ENCODE assay signal across 12 mouse cellular contexts in the genomic region with DNA sequence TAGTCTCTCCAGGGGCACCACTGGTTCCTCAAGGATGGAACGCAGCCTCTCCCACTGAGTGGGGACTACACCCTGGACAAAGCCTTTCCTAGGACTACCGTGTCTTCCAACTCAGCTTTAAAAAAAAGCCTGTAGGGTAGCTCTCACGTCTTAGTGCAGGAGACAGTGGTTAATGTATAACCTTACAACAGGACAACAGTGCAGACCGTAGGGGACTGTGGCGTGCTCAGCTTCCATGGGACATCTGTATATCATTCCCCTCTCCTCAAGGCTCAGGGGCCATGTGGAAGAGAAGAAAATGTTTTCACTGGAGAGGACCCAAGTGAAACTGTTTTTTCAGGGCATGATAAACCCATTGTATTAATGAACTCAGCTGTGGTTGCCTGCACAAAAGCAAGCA.
"Had no signal": no experiment of that assay in that cellular context is flagged by ENCODE, and none has a peak within 500 bp of the region (broad histone marks: within the 10 kb centered on the region; RNA-seq: fewer than 3 reads in every experiment).

No protein-coding gene starts in this region.

- H3K4me2 ChIP-seq: neural tube, embryonic 15.5 days had no signal

- H3K27me3 ChIP-seq: neural tube, embryonic 15.5 days had no signal

- H3K9me3 ChIP-seq: limb, embryonic 10.5 days; neural tube, embryonic 15.5 days had no signal

- ATAC-seq: lung, postnatal 0 days had no signal

- H3K9ac ChIP-seq: liver, embryonic 14.5 days; neural tube, embryonic 15.5 days had no signal

- H3K4me1 ChIP-seq: limb, embryonic 10.5 days; neural tube, embryonic 15.5 days had no signal

- H3K27ac ChIP-seq: left cerebral cortex, adult 2 months; limb, embryonic 10.5 days; liver, embryonic 14.5 days; neural tube, embryonic 15.5 days had no signal

- H3K4me3 ChIP-seq: left cerebral cortex, adult 2 months; limb, embryonic 10.5 days; myocyte; neural tube, embryonic 15.5 days had no signal

- DNase-seq: lung, adult 2 months; lung, postnatal 36 days; midbrain, embryonic 14.5 days; right cerebral cortex, adult 18-20 months; right cerebral cortex, postnatal 25 days; thymus, postnatal 4 days had no signal
